Mouse (Mus musculus): ENCODE results near the gene Pou5f2. TPM values are rescaled to one million over a fixed set of nuclear protein-coding genes. Genes with fewer than 3 reads are reported as not detected.

Pou5f2 gene
- polyA plus RNA-seq (2017; shearing (Covaris generic)): 4.7 TPM

DNA sequence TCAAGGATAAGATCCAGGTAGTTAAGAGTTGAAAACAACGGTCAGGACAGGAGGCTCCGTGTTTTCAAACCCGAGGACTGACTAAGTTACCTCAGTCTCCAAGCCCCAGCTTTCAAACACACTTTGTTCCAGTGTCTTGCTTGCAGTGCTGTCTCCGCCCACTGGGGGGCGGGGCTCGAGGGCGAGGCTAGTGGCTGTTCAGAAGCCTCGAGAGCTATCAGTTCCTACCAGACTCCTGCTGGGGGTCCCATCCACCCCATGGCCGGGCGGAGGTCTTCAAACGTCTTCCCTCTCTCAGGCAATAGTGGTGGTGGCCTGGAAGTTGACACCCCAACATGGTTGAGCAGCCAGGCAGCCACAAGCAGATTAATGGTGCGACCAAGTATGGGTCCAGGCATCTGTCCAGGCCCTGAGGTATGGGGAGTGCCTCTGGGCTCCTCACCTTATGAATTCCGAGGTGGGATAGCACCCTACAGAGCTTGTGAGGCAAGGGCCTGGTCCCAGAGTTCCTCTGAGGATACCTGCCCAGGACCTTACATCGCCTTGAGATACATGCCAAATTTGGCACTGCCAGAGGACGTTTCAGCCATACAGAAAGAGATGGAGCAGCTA, at the start of gene Pou5f2:
Pou5f2 (plus strand) TSS at position 220 of the 612 bp plus-strand sequence.

Other genes starting within 250 kb of the Pou5f2 start
- gene Nr2f1, start 174.9 kb downstream of the Pou5f2 start, polyA plus RNA-seq (2017; shearing (Covaris generic)): not detected